30 mouse cellular contexts compared by ENCODE assay signal in the genomic region with DNA sequence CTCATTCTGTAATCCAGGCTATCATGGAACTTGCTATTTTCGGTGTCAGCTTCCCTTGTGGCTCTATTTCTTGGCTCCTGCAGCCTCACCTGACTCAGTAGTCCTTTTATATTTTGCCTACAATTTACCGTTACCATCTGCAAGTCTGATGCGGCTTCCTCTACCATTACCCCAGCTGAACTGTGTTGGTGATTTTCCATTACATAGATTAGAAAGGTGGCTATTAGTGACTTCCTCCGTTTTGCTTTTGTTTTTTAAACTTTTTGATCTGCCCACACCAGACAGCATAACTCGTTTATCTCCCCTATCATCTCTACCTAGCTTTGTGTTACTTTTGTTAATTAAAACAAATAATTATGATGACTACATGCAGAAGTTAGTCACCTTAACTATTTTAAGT. TPM values are rescaled to one million over a fixed set of nuclear protein-coding genes. Genes with fewer than 3 reads are reported as not detected.
A peak's percentile ranks its signal among the peaks of the same experiment; 100 is the strongest.
DNase-seq lines count a peak whose midpoint lies in the region; ATAC-seq and TF ChIP-seq lines count a peak whose summit lies in the region.
"Had no signal": no experiment of that assay in that cellular context is flagged by ENCODE, and none has a peak within 500 bp of the region (broad histone marks: within the 10 kb centered on the region; RNA-seq: fewer than 3 reads in every experiment).

No protein-coding gene starts in this region.

- TF ChIP-seq POLR2A in heart, adult 2 months (IDR thresholded peaks at IDR 0.05; ENCODE audit: insufficient read depth, low read depth, low read length), result no peak

- H3K27me3 ChIP-seq in heart, adult 2 months (ENCODE audit: control insufficient read depth, insufficient read depth, low read length), result no peaks in the 10 kb centered on the region
- H3K27me3 ChIP-seq in heart, embryonic 10.5 days (ENCODE audit: insufficient read depth, poor library complexity, severe bottlenecking), result no peaks in the 10 kb centered on the region
- H3K27me3 ChIP-seq in hindbrain, embryonic 10.5 days (ENCODE audit: insufficient read depth, poor library complexity, severe bottlenecking), result no peaks in the 10 kb centered on the region
- H3K27me3 ChIP-seq: heart, embryonic 13.5 days; hindbrain, embryonic 12.5 days; hindbrain, embryonic 15.5 days; Patski had no signal

- peaks cover 23% of the 10 kb centered on the region for H3K36me3 ChIP-seq in heart, adult 2 months (ENCODE audit: control insufficient read depth, insufficient read depth, low read length)
- peaks cover 6% of the 10 kb centered on the region; the same call in 1 of the 2 replicates for H3K36me3 ChIP-seq in heart, embryonic 10.5 days
- no peaks in the 10 kb centered on the region for H3K36me3 ChIP-seq in hindbrain, embryonic 10.5 days
- H3K36me3 ChIP-seq: G1E; hindbrain, embryonic 12.5 days; hindbrain, embryonic 15.5 days had no signal

- ATAC-seq in CD4-positive, CD25-positive, alpha-beta regulatory T cell, adult 4 months, result peak; percentile 91
- ATAC-seq: forebrain, embryonic 14.5 days; forebrain, postnatal 0 days; intestine, embryonic 16.5 days; Patski had no signal

- H3K4me3 ChIP-seq in heart, adult 2 months, result no peak overlapping the region
- no peak overlapping the region for H3K4me3 ChIP-seq in heart, embryonic 10.5 days
- H3K4me3 ChIP-seq in hindbrain, embryonic 10.5 days, result no peak overlapping the region
- H3K4me3 ChIP-seq: forebrain, embryonic 10.5 days; gastrocnemius, adult 2 months; heart, embryonic 13.5 days; hindbrain, embryonic 12.5 days; hindbrain, embryonic 15.5 days had no signal

- no peak for TF ChIP-seq CTCF in heart, adult 2 months (IDR thresholded peaks at IDR 0.05)

- 31% methylated on average over 5 of the region's 5 CpGs for WGBS in heart, adult 2 months
- WGBS in heart, embryonic 10.5 days, result 76% methylated on average over 5 of the region's 5 CpGs
- WGBS in hindbrain, embryonic 10.5 days, result 85% methylated on average over 5 of the region's 5 CpGs

- peaks cover 2% of the 10 kb centered on the region; the same call in 1 of the 2 replicates for H3K79me2 ChIP-seq in heart, adult 2 months (replicated peaks; ENCODE audit: control insufficient read depth, insufficient read depth, low read length)

- intact Hi-C loops in heart, adult 2 months (cut with DNase I), result no loop called here

- no peak overlapping the region for H3K9ac ChIP-seq in heart, adult 2 months (ENCODE audit: low read depth, low read length)
- H3K9ac ChIP-seq: forebrain, postnatal 0 days; heart, embryonic 13.5 days; hindbrain, embryonic 12.5 days; hindbrain, embryonic 15.5 days had no signal

- H3K9me3 ChIP-seq in heart, embryonic 10.5 days, result no peaks in the 10 kb centered on the region
- no peaks in the 10 kb centered on the region for H3K9me3 ChIP-seq in hindbrain, embryonic 10.5 days
- H3K9me3 ChIP-seq: forebrain, embryonic 10.5 days; G1E; heart, embryonic 13.5 days; hindbrain, embryonic 12.5 days; hindbrain, embryonic 15.5 days had no signal

- DNase-seq in heart, adult 2 months, result no peak
- no peak for DNase-seq in heart, embryonic 10.5 days (ENCODE audit: low spot score)
- DNase-seq in brain, adult 2 months (ENCODE audit: low read depth, low spot score), result peak; percentile 18
- peak; percentile 11 for DNase-seq in naive thymus-derived CD4-positive, alpha-beta T cell, adult 2 months (ENCODE audit: low read depth)
- DNase-seq in hindbrain, embryonic 10.5 days (ENCODE audit: low spot score), result no peak
- DNase-seq in right cerebral cortex, postnatal 25 days, result no peak
- no peak for DNase-seq in embryo, embryonic 10 days (ENCODE audit: low spot score)
- DNase-seq: adrenal gland, adult 8-10 months; adrenal gland, postnatal 25 days; cerebellum, adult 11 months; cerebellum, adult 2 months; cerebellum, adult 9-11 months; cerebellum, postnatal 25 days; embryo, embryonic 11 days; forebrain, postnatal 0 days; gastrocnemius, adult 2 months; gastrocnemius, postnatal 14 days; heart, adult 11 months; heart, postnatal 14 days; heart, postnatal 4 days; kidney, adult 8-10 months had no signal

- peaks cover 21% of the 10 kb centered on the region for H3K4me1 ChIP-seq in heart, adult 2 months (ENCODE audit: control insufficient read depth, insufficient read depth, low read length)
- peaks cover 40% of the 10 kb centered on the region for H3K4me1 ChIP-seq in heart, embryonic 10.5 days
- peaks cover 14% of the 10 kb centered on the region for H3K4me1 ChIP-seq in hindbrain, embryonic 10.5 days (replicated peaks)

- no peak for TF ChIP-seq EP300 in heart, adult 2 months (IDR thresholded peaks at IDR 0.05; ENCODE audit: insufficient read depth, low read depth, low read length)

- peak overlapping the region; percentile 10; the same call in 1 of the 2 replicates for H3K27ac ChIP-seq in heart, adult 2 months
- H3K27ac ChIP-seq in heart, embryonic 10.5 days, result no peak overlapping the region
- no peak overlapping the region for H3K27ac ChIP-seq in hindbrain, embryonic 10.5 days
- H3K27ac ChIP-seq: forebrain, embryonic 10.5 days; gastrocnemius, adult 2 months; heart, embryonic 13.5 days; hindbrain, embryonic 12.5 days; hindbrain, embryonic 15.5 days had no signal

RNA-seq across cellular contexts. Expression of gene Cers4, which starts 14.7 kb away (rescaled TPM):
- 10 to 100 TPM; 33.2 to 33.6 TPM for total RNA-seq in heart, adult 2 months (2021)
- polyA plus RNA-seq in heart, adult 2 months (2012; rRNA removed), result 89.8 and 92.8 TPM in 2 replicates
- 21.7 and 31.2 TPM in 2 replicates for polyA plus RNA-seq in heart, embryonic 10.5 days (2016; fragmentation: Nextera tagmentation; extraction: Ambion mirVana)
- 100 to 1,000 TPM in 1 of 2 experiments, 10 to 100 TPM in 1; 84.6 to 113 TPM for polyA plus RNA-seq in CD4-positive, CD25-positive, alpha-beta regulatory T cell, adult 4 months (2017; shearing (Covaris generic))
- 13.4 TPM in 2 replicates for polyA plus RNA-seq in hindbrain, embryonic 10.5 days (2016; fragmentation: Nextera tagmentation; extraction: Ambion mirVana)
- polyA plus RNA-seq: G1E had no signal

Comparison
In these comparisons a context has a peak if more than half of its experiments do, and no peak if none do; other contexts are left out.
1. DNase-seq: peak in brain, adult 2 months (single experiment) and naive thymus-derived CD4-positive, alpha-beta T cell, adult 2 months (single experiment); none in heart, adult 2 months (0 of 2), heart, embryonic 10.5 days (single experiment), hindbrain, embryonic 10.5 days (single experiment), right cerebral cortex, postnatal 25 days (single experiment) and embryo, embryonic 10 days (single experiment).